Mouse (Mus musculus): ENCODE measurements around the gene Actr2.
"Not testable (repeated sequence)": the region's sequence is repeated elsewhere in the genome, so short reads cannot be mapped to it uniquely, and the experiment has no call there.

Gene Actr2

GRCm38 (mm10) chr11:20116030-20116551 is 3.4 kb upstream of the Actr2 start:
- DNase-seq = no peak

GRCm38 (mm10) chr11:20112006-20112740 is 540 bp downstream of the Actr2 start:
- peak; percentile 69 for DNase-seq

DNA sequence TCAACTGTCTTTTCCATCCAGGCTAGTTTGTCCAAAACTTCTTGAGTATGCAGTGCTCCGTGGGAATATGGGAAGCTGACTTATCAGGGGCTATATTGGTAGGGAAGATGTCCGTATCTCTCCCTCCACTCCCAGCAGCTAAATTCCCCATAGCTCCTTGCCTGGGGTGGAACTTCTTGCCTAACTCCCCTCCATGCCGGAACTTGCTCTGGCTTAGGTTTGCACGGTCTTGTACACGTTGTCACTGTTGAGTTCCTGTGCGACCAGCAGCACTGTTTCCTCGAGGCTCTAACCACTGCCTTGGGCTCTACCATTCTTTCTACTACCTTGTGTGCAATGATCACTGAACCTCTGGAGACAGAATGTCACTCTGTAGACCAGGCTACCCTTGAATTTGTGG is 4.6 kb downstream of the Actr2 start:
- no peak for DNase-seq

DNA sequence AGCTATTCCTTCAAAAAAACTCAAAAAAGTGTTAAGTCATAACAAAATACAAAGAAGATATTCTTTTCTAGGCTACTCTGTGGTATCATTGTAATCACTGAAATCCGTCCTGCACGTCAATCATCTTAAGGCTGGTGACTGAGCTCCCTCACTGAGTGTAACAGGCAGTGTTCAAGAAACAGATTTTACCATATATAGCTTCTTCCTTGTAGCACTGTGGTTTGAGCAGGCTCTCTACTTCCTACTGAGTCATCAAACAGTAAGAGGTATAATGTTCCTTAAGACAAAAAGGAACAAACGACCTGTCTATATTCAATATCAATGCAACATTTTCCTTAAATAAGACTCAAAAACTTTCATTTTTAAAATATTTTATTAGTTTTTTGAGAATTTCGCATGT is 5.0 kb downstream of the Actr2 start:
- DNase-seq = no peak

DNA sequence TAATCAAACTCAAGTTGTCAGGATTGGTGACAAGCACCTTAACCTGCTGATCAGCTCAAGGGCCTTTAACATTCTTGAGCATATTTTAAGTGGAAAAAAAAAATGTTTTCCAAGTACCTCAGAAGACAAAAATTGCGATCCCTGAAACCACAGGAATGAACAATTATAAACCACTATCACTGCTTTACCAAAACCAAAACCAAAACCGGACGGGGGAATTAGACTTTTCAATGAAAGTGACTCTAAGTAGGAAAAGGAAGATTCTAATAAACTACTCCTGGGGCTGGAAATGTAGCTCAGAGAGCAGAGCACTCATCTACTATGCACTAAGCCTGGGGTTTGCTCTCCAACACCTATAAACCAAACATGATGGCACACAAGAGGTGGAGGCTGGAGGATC is 5.8 kb downstream of the Actr2 start:
- DNase-seq = no peak

DNA sequence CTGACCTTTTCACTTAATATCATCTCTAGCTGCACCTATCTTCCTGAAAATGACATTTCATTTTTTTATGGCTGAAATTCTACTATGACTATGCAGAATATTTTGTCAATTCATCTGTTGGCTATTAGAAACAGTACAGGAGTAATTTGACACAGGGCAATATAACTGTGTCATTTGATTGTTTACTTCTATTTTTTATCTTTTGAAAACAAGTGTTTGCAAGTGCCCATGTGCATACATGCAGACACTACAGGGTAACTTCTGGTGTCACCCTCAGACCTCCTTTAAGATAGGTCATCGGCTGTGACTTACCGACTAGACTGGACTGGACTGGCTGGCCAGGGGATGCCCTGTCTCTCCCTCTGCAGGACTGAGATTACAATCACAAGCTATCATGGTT is 8.8 kb downstream of the Actr2 start:
- DNase-seq = no peak

GRCm38 (mm10) chr11:20086306-20086705 is 26.4 kb downstream of the Actr2 start:
- DNase-seq = no peak

- no peak for DNase-seq
Observed at GRCm38 (mm10) chr11:20085635-20086034, 27.1 kb downstream of the Actr2 start.

- DNase-seq = no peak
Observed at GRCm38 (mm10) chr11:20075415-20075814, 37.3 kb downstream of the Actr2 start.

DNA sequence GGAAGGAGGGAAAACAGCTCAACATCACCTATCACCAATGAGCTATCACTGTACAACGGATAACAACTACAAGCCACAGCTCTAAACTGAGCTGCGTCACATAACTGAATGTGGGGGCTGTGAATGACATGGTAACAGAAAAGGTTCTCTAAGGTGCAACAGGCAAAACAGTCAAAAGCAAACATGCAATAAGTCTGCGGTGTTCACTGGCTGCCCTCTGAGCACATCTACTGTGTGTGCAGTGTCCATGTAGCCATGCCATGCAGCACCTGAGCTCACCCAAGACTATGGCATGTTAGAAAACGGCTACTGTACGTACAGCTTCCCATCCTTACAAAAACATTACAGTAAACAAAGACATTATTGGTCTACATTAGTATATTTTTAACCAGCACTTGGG is 39.9 kb downstream of the Actr2 start:
- no peak for DNase-seq

GRCm38 (mm10) chr11:20072174-20072573 is 40.5 kb downstream of the Actr2 start:
- DNase-seq = peak; percentile 82

DNA sequence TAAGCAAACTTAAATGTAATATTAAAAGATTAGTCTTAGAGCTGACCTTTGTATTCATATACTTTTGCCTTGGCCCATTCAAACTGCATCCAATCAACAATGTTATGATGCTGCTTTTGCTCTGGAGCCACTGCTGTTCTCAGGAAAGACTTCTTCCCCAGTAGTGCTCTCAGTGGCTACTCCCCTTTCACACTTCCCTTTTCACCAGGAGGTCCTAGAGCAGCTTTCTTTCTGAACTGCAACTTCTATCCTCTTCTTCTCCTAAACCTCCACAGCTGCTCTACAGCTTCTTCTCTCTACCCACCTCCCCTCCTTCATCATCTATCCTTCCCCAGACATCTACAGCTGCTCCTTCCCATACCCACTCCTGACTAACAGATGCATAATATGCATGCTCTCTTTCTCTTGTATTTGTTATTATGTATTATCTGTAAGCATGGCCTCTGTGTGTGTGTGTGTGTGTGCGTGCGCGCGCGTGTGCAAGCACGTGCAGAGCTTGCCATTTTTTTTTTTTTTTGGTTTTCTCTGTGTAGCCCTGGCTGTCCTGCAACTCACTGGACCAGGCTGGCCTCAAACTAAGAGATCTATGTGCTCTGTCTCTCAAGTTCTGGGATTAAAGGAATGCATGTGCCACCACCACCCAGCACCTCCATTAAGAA is 44.2 kb downstream of the Actr2 start:
- DNase-seq = no peak

- DNase-seq = no peak
Observed at GRCm38 (mm10) chr11:20067521-20067920, 45.2 kb downstream of the Actr2 start.

- DNase-seq = peak; percentile 89
Observed at GRCm38 (mm10) chr11:20066106-20066505, 46.6 kb downstream of the Actr2 start.

GRCm38 (mm10) chr11:20064926-20065325 is 47.8 kb downstream of the Actr2 start:
- DNase-seq = no peak

DNA sequence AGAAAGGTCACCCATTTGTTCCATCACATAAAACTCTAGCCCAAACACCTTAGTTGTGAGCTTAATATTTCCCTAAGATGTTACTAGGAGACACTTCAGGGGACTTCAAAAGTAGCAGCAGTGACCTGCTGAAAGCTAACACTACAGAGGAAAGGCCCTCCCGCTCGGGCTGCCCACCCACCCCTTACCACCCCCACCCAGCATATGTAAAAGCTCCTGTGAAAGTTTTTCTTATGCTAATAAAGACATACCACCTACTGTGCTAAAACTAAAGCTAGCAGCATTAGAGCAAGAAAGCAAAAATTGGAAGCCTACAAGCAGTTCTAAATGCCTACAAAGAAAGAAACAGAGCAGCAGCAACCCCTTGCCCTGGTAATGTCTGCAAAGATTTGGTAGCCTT is 48.6 kb downstream of the Actr2 start:
- DNase-seq = not testable (repeated sequence)

GRCm38 (mm10) chr11:20062801-20063200 is 49.9 kb downstream of the Actr2 start:
- not testable (repeated sequence) for DNase-seq

- no peak for DNase-seq
Observed at GRCm38 (mm10) chr11:20059736-20060135, 53.0 kb downstream of the Actr2 start.

DNA sequence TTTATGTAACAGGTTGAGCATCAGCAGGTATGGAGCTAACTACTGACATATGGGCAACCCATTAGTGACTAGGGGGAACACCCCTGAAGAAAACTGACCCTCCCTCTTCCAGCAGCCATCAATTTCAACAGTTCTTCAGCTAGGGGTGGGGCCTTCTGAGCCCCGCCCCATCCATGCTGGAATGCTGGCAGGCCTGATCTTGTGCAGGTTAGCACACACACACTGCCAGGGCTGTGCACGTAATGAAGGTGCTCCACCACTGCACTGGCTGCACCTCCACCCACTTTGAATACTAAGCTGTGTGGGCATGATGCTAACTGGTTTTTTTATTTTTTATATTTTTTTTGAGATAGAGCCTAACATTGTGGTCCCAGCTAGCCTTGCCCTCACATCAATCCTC is 55.3 kb downstream of the Actr2 start:
- no peak for DNase-seq

DNA sequence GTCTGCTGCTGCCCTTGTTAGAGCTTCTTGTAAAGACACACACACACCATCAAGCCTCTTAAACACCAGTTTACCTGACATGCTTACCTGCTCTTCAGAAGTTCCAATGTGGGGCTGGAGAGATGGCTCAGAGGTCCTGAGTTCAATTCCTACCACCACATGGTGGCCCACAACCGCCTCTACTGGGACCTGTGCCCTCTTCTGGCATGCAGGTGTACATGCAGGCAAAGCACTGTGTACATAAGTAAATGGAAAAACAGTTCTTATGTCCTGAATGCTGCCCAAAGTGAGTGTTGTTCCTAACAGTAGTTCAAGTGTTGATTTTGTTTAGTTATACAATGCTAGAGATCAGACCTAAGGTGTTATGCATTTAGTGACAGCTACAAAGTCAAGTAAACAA is 56.5 kb downstream of the Actr2 start:
- no peak for DNase-seq

GRCm38 (mm10) chr11:20054617-20055016 is 58.1 kb downstream of the Actr2 start:
- DNase-seq = no peak

DNA sequence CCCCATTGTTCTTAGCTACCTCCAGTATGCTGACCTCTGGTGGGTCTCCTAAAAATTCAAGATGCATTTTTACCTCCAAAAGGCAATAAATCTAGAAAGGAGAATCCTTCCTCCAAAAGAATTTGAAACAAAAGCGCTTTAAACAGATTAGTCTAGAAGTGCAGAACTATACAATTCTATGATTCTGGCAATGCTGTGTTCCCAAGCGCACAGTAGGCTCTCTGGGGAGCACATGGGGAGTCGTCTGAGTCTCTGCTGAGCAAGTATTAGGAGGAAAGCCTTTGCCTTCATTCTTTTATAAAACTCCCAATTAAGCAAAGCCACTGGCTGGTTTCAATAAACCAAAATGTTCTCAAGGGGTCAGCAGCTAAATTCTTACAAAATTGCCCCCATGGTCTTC is 58.8 kb downstream of the Actr2 start:
- no peak for DNase-seq

- DNase-seq = no peak
Observed at GRCm38 (mm10) chr11:20052814-20053536, 59.7 kb downstream of the Actr2 start.

- no peak for DNase-seq
Observed at GRCm38 (mm10) chr11:20045586-20045985, 67.1 kb downstream of the Actr2 start.

Data from cerebellum, adult 9-10 months (tissue).